Mouse (Mus musculus): ENCODE results near the gene Ubl4a. TPM values are rescaled to one million over a fixed set of nuclear protein-coding genes. Genes with fewer than 3 reads are reported as not detected.

The Ubl4a gene
- total RNA-seq, 2 experiments from 2014 or later = 58.7 to 59.2 TPM

Small RNA genes within 50 kb of the gene (microRNA-seq; reads per million reads assigned to microRNA genes)
- not detected for gene Mir7092

Other genes starting within 250 kb of the Ubl4a start
- not detected for gene Opn1mw, start 245.8 kb downstream of the Ubl4a start, total RNA-seq (2021)
- gene Mecp2, start 237.9 kb downstream of the Ubl4a start, total RNA-seq (2021) = 10 to 100 TPM; 77.1 to 78.0 TPM
- gene Tex28, start 205.4 kb downstream of the Ubl4a start, total RNA-seq (2021) = not detected
- gene Tktl1, start 196.0 kb downstream of the Ubl4a start, total RNA-seq (2021) = not detected
- gene Flna, start 123.4 kb downstream of the Ubl4a start, total RNA-seq (2021) = 100 to 1,000 TPM; 199 to 211 TPM
- gene Emd, start 118.5 kb downstream of the Ubl4a start, total RNA-seq (2021) = 10 to 100 TPM; 43.9 to 44.4 TPM
- gene Rpl10, start 102.4 kb downstream of the Ubl4a start, total RNA-seq (2021) = 100 to 1,000 TPM; 150 to 215 TPM
- gene Taz, start 91.3 kb downstream of the Ubl4a start, total RNA-seq (2021) = 10 to 100 TPM; 56.1 to 56.3 TPM
- gene Dnase1l1, start 90.9 kb downstream of the Ubl4a start, total RNA-seq (2021) = 1 to 10 TPM; 2.7 to 3.2 TPM
- gene Atp6ap1, start 76.1 kb downstream of the Ubl4a start, total RNA-seq (2021) = 100 to 1,000 TPM; 324 to 341 TPM
- 100 to 1,000 TPM; 705 to 729 TPM for gene Gdi1, start 68.2 kb downstream of the Ubl4a start, total RNA-seq (2021)
- 10 to 100 TPM; 37.6 to 44.6 TPM for gene Fam50a, start 60.2 kb downstream of the Ubl4a start, total RNA-seq (2021)
- 10 to 100 TPM; 65.7 to 74.2 TPM for gene Plxna3, start 44.2 kb downstream of the Ubl4a start, total RNA-seq (2021)
- gene Lage3, start 19.6 kb downstream of the Ubl4a start, total RNA-seq (2021) = 10 to 100 TPM; 31.9 to 35.9 TPM
- gene Slc10a3, start 131 bp upstream of the Ubl4a start, total RNA-seq (2021) = 1 to 10 TPM; 2.0 to 2.4 TPM
- gene Fam3a, start 20.1 kb upstream of the Ubl4a start, total RNA-seq (2021) = 10 to 100 TPM; 16.4 to 24.1 TPM
- gene Ikbkg, start 20.1 kb upstream of the Ubl4a start, total RNA-seq (2021) = 10 to 100 TPM; 42.9 to 45.7 TPM
- 10 to 100 TPM; 29.8 to 33.3 TPM for gene G6pdx, start 56.0 kb upstream of the Ubl4a start, total RNA-seq (2021)
- gene Gm6880, start 108.2 kb upstream of the Ubl4a start, total RNA-seq (2021) = not detected
- gene Olfr1326-ps1, start 201.7 kb upstream of the Ubl4a start, total RNA-seq (2021) = not detected
- not detected for gene Olfr1325, start 219.5 kb upstream of the Ubl4a start, total RNA-seq (2021)

All from left cerebral cortex, postnatal 10 days (tissue).